Mouse (Mus musculus) olfactory bulb, adult 2 months (tissue): ENCODE measurements around the gene Pdgfra.

Source experiments
- CTCF ChIP-seq: fragments of 200-500 bp; IDR thresholded peaks from 2 replicates; pipeline ENCODE4 v1.5.1; 2012; ENCODE audit warnings: low read depth, mild to moderate bottlenecking, low read length, moderate library complexity; ENCODE audit not compliant: insufficient read depth
- POLR2A ChIP-seq: fragments of 200-500 bp; IDR thresholded peaks from 2 replicates; pipeline ENCODE4 v1.6.1; 2012; ENCODE audit warnings: mild to moderate bottlenecking, low read depth, low read length, moderate library complexity; ENCODE audit not compliant: insufficient read depth

- TF ChIP-seq CTCF (no peak), POLR2A (no peak)
Measured at GRCm38 (mm10) chr5:75214520-75214919, 62.4 kb downstream of the Pdgfra start.
